Comparison of ENCODE assay signal across 20 mouse cellular contexts in genomic region chr10:117812501-117812900, GRCm38 (mm10).
"Had no signal": no experiment of that assay in that cellular context is flagged by ENCODE, and none has a peak within 500 bp of the region (broad histone marks: within the 10 kb centered on the region; RNA-seq: fewer than 3 reads in every experiment).

No protein-coding gene starts in this region.

- H3K9me3 ChIP-seq: liver, embryonic 13.5 days; liver, embryonic 15.5 days; lung, embryonic 15.5 days; megakaryocyte, embryonic 14.5 days; midbrain, embryonic 13.5 days; midbrain, embryonic 15.5 days; neural tube, embryonic 12.5 days; stomach, embryonic 15.5 days had no signal

- H3K4me1 ChIP-seq: lung, embryonic 15.5 days; stomach, embryonic 15.5 days had no signal

- ATAC-seq: liver, postnatal 0 days; lung, postnatal 0 days; midbrain, embryonic 13.5 days; midbrain, embryonic 15.5 days had no signal

- H3K4me2 ChIP-seq: liver, embryonic 13.5 days; liver, embryonic 15.5 days; lung, embryonic 15.5 days; midbrain, embryonic 11.5 days; midbrain, embryonic 13.5 days; midbrain, embryonic 15.5 days; neural tube, embryonic 12.5 days; stomach, embryonic 15.5 days had no signal

- H3K27ac ChIP-seq: liver, embryonic 13.5 days; liver, embryonic 15.5 days; lung, embryonic 15.5 days; macrophage; midbrain, embryonic 13.5 days; midbrain, embryonic 15.5 days; neural tube, embryonic 12.5 days; stomach, embryonic 15.5 days; stomach, postnatal 0 days had no signal

- H3K9ac ChIP-seq: liver, embryonic 13.5 days; liver, embryonic 15.5 days; liver, postnatal 0 days; lung, embryonic 15.5 days; midbrain, embryonic 13.5 days; midbrain, embryonic 15.5 days; neural tube, embryonic 12.5 days; stomach, embryonic 15.5 days had no signal

- H3K4me3 ChIP-seq: liver, embryonic 13.5 days; liver, embryonic 15.5 days; lung, embryonic 15.5 days; megakaryocyte, embryonic 14.5 days; midbrain, embryonic 13.5 days; midbrain, embryonic 15.5 days; neural tube, embryonic 12.5 days; stomach, embryonic 15.5 days had no signal

- DNase-seq: liver, embryonic 13.5 days; liver, postnatal 0 days; lung, adult 2 months; lung, postnatal 14 days; lung, postnatal 36 days; right cerebral cortex, postnatal 14 days; thymus, adult 2 months; thymus, postnatal 25 days; thymus, postnatal 4 days had no signal

- H3K27me3 ChIP-seq: liver, embryonic 13.5 days; liver, embryonic 15.5 days; lung, embryonic 15.5 days; megakaryocyte, embryonic 14.5 days; midbrain, embryonic 13.5 days; midbrain, embryonic 15.5 days; neural tube, embryonic 12.5 days; stomach, embryonic 15.5 days had no signal
